Mouse (Mus musculus) cerebellum, adult (tissue): ENCODE results near the gene Oit3.

Experiments used
- ATAC-seq: cut with Nextera tagmentation; 2 replicates; pipeline ENCODE4 v1.9.2; 2017; ENCODE audit warnings: mild to moderate bottlenecking, moderate library complexity, mixed read lengths; ENCODE audit not compliant: insufficient number of reproducible peaks, low FRiP score, low TSS enrichment

Gene Oit3

GRCm38 (mm10) chr10:59441735-59442134 is at the start of gene Oit3:
Gene Oit3, minus strand, starts transcription at chr10:59441778.
- no peak for ATAC-seq

- peak; percentile 86; the same call in 1 of the 2 replicates for ATAC-seq
Observed at GRCm38 (mm10) chr10:59490920-59491319, 49.3 kb upstream of the Oit3 start.

- no peak for ATAC-seq
Observed at GRCm38 (mm10) chr10:59489411-59489810, 47.8 kb upstream of the Oit3 start.

GRCm38 (mm10) chr10:59487351-59487750 is 45.8 kb upstream of the Oit3 start:
- no peak for ATAC-seq

GRCm38 (mm10) chr10:59484318-59484717 is 42.7 kb upstream of the Oit3 start:
- no peak for ATAC-seq

- ATAC-seq, result no peak
Observed at GRCm38 (mm10) chr10:59481381-59481780, 39.8 kb upstream of the Oit3 start.

- ATAC-seq, result peak; percentile 85
Observed at GRCm38 (mm10) chr10:59470451-59470850, 28.9 kb upstream of the Oit3 start.

- no peak for ATAC-seq
Observed at GRCm38 (mm10) chr10:59467297-59467696, 25.7 kb upstream of the Oit3 start.

- ATAC-seq, result no peak
Observed at GRCm38 (mm10) chr10:59466626-59467025, 25.0 kb upstream of the Oit3 start.

GRCm38 (mm10) chr10:59465546-59465945 is 24.0 kb upstream of the Oit3 start:
- ATAC-seq, result no peak

- ATAC-seq, result no peak
Observed at GRCm38 (mm10) chr10:59462307-59462706, 20.7 kb upstream of the Oit3 start.

GRCm38 (mm10) chr10:59459767-59460166 is 18.2 kb upstream of the Oit3 start:
- ATAC-seq, result no peak

- ATAC-seq, result no peak
Observed at GRCm38 (mm10) chr10:59454631-59455030, 13.1 kb upstream of the Oit3 start.

- peak; percentile 75 for ATAC-seq
Observed at GRCm38 (mm10) chr10:59451839-59452238, 10.3 kb upstream of the Oit3 start.

- no peak for ATAC-seq
Observed at GRCm38 (mm10) chr10:59447546-59447945, 6.0 kb upstream of the Oit3 start.

GRCm38 (mm10) chr10:59446911-59447437 is 5.4 kb upstream of the Oit3 start:
- ATAC-seq, result no peak

GRCm38 (mm10) chr10:59444635-59445034 is 3.1 kb upstream of the Oit3 start:
- no peak for ATAC-seq

- ATAC-seq, result no peak
Observed at GRCm38 (mm10) chr10:59444106-59444505, 2.5 kb upstream of the Oit3 start.

- ATAC-seq, result no peak
Observed at GRCm38 (mm10) chr10:59443212-59443611, 1.6 kb upstream of the Oit3 start.

- ATAC-seq, result no peak
Observed at GRCm38 (mm10) chr10:59440177-59440576, 1.4 kb downstream of the Oit3 start.

GRCm38 (mm10) chr10:59439508-59439931 is 2.1 kb downstream of the Oit3 start:
- ATAC-seq, result no peak

GRCm38 (mm10) chr10:59438651-59439050 is 2.9 kb downstream of the Oit3 start:
- no peak for ATAC-seq

GRCm38 (mm10) chr10:59435746-59436145 is 5.8 kb downstream of the Oit3 start:
- ATAC-seq, result no peak
